Mouse (Mus musculus) olfactory bulb, adult 2 months (tissue): ENCODE data around the gene Zfp106.

Experiments
- CTCF ChIP-seq: fragments of 200-500 bp; IDR thresholded peaks from 2 replicates; pipeline ENCODE4 v1.5.1; 2012; ENCODE audit warnings: low read depth, mild to moderate bottlenecking, low read length, moderate library complexity; ENCODE audit not compliant: insufficient read depth
- POLR2A ChIP-seq: fragments of 200-500 bp; IDR thresholded peaks from 2 replicates; pipeline ENCODE4 v1.6.1; 2012; ENCODE audit warnings: mild to moderate bottlenecking, low read depth, low read length, moderate library complexity; ENCODE audit not compliant: insufficient read depth

DNA sequence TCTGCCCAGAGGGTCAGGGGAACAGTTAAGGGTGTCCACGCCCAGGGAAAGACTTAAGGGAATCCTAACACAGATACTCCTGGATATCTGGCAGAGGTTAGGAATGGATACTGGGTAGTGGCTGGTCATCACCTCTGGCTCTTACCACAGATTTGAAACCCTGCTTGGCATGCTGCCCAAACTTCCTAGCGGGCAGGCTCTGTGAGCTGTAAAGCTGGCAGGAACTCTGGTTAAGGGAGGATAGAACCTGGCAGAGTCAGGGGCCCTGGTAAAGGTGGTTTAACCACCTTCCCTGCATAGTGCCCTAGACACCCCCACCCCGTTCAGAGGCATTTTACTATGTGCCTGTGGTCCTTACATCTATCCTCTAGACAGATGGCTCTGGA is 61.0 kb downstream of the Zfp106 start:
- no peak for TF ChIP-seq POLR2A
- no peak for TF ChIP-seq CTCF
